Mouse (Mus musculus) small intestine, adult 2 months (tissue): ENCODE data around the gene Nup88. TPM values are rescaled to one million over a fixed set of nuclear protein-coding genes. Genes with fewer than 3 reads are reported as not detected.

ENCODE experiments used
- H3K27ac ChIP-seq: fragments of 200-500 bp; 2 replicates; pipeline ENCODE4 v1.5.1; 2012; ENCODE audit warnings: low read depth, low read length, control low read depth, inconsistent platforms; ENCODE audit not compliant: insufficient read depth
- H3K27me3 ChIP-seq: fragments of 200-500 bp; 2 replicates; pipeline ENCODE4 v1.6.1; 2012; ENCODE audit warnings: mild to moderate bottlenecking, moderate library complexity, low read length, inconsistent platforms; ENCODE audit not compliant: control insufficient read depth, insufficient read depth
- H3K36me3 ChIP-seq: fragments of 200-500 bp; 2 replicates; pipeline ENCODE4 v1.6.1; 2012; ENCODE audit warnings: mild to moderate bottlenecking, low read length, control low read depth, inconsistent platforms; ENCODE audit not compliant: control insufficient read depth, insufficient read depth
- H3K4me1 ChIP-seq: fragments of 200-500 bp; 2 replicates; pipeline ENCODE4 v1.6.1; 2012; ENCODE audit warnings: low read length, inconsistent platforms, mixed read lengths; ENCODE audit not compliant: control insufficient read depth, insufficient read depth, insufficient read length
- H3K4me3 ChIP-seq: fragments of 200-500 bp; 2 replicates; pipeline ENCODE4 v1.5.1; 2012; ENCODE audit warnings: low read depth, mild to moderate bottlenecking, control low read depth, inconsistent platforms, low read length, moderate library complexity
- CTCF ChIP-seq: fragments of 200-500 bp; IDR thresholded peaks from 2 replicates; pipeline ENCODE4 v1.5.1; 2012; ENCODE audit warnings: low read depth, mild to moderate bottlenecking, control low read depth, inconsistent platforms, low read length, moderate library complexity, mixed read lengths; ENCODE audit not compliant: insufficient replicate concordance, insufficient read length; ENCODE audit errors: extremely low read depth
- POLR2A ChIP-seq: fragments of 200-500 bp; IDR thresholded peaks from 2 replicates; pipeline ENCODE4 v1.6.1; 2012; ENCODE audit warnings: low read depth, mild to moderate bottlenecking, control low read depth, inconsistent platforms, low read length, moderate library complexity
- WGBS: fragments of 180-500 bp; shearing (Covaris S2); methylation state at CpG from one replicate; pipeline ENCODE4 v1.1.7; 2018; 5-methylcytosine and 5-hydroxymethylcytosine counted together
- polyA plus RNA-seq: library from polyadenylated mRNA; depleted of rRNA; stranded (reverse); fragments of >200 nt; gene quantifications from 2 replicates; pipeline ENCODE4 v1.2.3, GENCODE M21; 2012

Nup88 gene
- polyA plus RNA-seq, 1 experiment = 7.6 TPM

- peaks cover 42% of the 10 kb centered on the region for H3K36me3 ChIP-seq
- peaks cover 3% of the 10 kb centered on the region; the same call in 1 of the 2 replicates for H3K4me1 ChIP-seq
- 82% methylated on average over 14 of the region's 14 CpGs for WGBS
- TF ChIP-seq POLR2A = no peak
- no peak for TF ChIP-seq CTCF
- no peaks in the 10 kb centered on the region for H3K27me3 ChIP-seq
- H3K27ac ChIP-seq = no peak overlapping the region
- H3K4me3 ChIP-seq = no peak overlapping the region
Measured at GRCm38 (mm10) chr11:70980751-70981510, 11.2 kb upstream of the Nup88 start.

DNA sequence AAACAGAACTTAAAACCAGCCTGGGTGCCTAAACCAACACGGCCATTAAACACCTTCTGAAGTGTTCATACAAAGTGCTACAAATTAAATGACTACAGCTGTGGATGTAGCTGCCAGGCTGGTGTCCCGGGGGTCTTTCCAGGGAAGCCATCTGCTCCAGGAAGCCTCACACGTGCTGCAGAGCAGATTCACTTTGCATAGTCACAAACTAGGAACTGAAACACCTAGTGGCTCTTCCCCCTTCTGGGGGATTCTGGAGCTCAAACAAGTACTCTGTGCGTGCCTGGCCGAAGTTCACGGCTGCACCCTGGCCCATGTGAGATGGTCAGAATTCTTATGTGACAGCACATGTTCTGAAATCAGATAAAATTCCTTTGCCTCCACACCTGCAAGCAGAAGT, 10.5 kb upstream of the Nup88 start:
- WGBS = 72% methylated on average over 6 of the region's 6 CpGs
- Histone ChIP-seq H3K4me3 (no peak overlapping the region), H3K27me3 (no peaks in the 10 kb centered on the region), H3K27ac (no peak overlapping the region), H3K4me1 (peaks cover 3% of the 10 kb centered on the region; the same call in 1 of the 2 replicates), H3K36me3 (peaks cover 42% of the 10 kb centered on the region)
- TF ChIP-seq CTCF (no peak), POLR2A (no peak)

DNA sequence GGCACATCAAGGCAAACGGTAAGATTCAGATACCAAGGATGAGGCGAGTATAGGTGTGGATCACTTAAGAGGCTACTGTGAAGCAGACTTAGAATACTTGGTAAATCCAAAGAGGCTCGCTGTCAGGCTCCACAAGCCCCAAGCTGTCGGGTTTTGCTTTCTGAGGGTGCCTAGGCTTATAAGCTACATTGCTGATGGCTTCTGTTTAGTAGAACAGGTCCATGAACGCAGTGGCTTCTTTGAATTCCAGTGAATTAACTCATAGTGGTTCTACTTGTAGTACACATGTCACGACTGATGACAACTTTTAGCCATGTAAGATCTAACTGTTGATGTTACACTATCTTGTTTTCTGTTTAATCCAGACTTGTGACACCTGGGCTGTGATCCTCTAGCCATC, 7.5 kb upstream of the Nup88 start:
- Histone ChIP-seq H3K4me3 (no peak overlapping the region), H3K4me1 (no peaks in the 10 kb centered on the region), H3K27ac (no peak overlapping the region), H3K27me3 (no peaks in the 10 kb centered on the region), H3K36me3 (peaks cover 44% of the 10 kb centered on the region)
- no peak for TF ChIP-seq CTCF
- TF ChIP-seq POLR2A = no peak
- WGBS = 81% methylated on average over 6 of the region's 6 CpGs

- no peak overlapping the region for H3K4me3 ChIP-seq
Measured at GRCm38 (mm10) chr11:70975193-70975592, 5.4 kb upstream of the Nup88 start.

DNA sequence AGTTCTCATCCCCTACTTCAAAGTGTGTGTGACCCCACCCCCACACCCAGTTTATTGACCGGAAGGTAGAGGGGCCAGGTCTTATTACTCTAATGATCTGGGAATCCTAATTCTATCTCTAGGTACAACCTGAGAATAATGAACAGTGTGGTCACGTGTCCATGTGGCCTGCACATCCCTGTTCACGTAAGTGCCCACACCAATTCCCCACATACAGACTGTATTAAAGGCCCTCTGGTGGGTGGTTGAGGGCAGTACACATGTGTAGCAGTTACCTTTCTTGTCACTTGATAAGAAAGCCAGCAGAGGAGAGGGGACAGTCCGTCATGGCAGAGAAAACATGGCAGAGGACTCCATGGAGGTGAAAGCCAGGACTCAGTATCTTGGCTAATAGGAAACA, 4.2 kb upstream of the Nup88 start:
- WGBS = 78% methylated on average over 4 of the region's 4 CpGs
- H3K4me3 ChIP-seq = no peak overlapping the region
- H3K4me1 ChIP-seq = peaks cover 5% of the 10 kb centered on the region
- H3K27ac ChIP-seq = no peak overlapping the region
- H3K36me3 ChIP-seq = peaks cover 29% of the 10 kb centered on the region
- TF ChIP-seq CTCF (peak; percentile 31; the same call in 1 of the 2 replicates), POLR2A (no peak)
- H3K27me3 ChIP-seq = no peaks in the 10 kb centered on the region

More at GRCm38 (mm10) chr11:70975193-70975592, 5.4 kb upstream of the Nup88 start:
- H3K27ac ChIP-seq = no peak overlapping the region
- TF ChIP-seq CTCF (no peak), POLR2A (no peak)
- H3K36me3 ChIP-seq = peaks cover 39% of the 10 kb centered on the region
- H3K27me3 ChIP-seq = no peaks in the 10 kb centered on the region
- peaks cover 5% of the 10 kb centered on the region for H3K4me1 ChIP-seq
- WGBS = 64% methylated on average over 2 of the region's 2 CpGs

- TF ChIP-seq CTCF (no peak), POLR2A (no peak)
- WGBS = 72% methylated on average over 1 of the region's 1 CpGs
Measured at GRCm38 (mm10) chr11:70972586-70972985, 2.8 kb upstream of the Nup88 start.

DNA sequence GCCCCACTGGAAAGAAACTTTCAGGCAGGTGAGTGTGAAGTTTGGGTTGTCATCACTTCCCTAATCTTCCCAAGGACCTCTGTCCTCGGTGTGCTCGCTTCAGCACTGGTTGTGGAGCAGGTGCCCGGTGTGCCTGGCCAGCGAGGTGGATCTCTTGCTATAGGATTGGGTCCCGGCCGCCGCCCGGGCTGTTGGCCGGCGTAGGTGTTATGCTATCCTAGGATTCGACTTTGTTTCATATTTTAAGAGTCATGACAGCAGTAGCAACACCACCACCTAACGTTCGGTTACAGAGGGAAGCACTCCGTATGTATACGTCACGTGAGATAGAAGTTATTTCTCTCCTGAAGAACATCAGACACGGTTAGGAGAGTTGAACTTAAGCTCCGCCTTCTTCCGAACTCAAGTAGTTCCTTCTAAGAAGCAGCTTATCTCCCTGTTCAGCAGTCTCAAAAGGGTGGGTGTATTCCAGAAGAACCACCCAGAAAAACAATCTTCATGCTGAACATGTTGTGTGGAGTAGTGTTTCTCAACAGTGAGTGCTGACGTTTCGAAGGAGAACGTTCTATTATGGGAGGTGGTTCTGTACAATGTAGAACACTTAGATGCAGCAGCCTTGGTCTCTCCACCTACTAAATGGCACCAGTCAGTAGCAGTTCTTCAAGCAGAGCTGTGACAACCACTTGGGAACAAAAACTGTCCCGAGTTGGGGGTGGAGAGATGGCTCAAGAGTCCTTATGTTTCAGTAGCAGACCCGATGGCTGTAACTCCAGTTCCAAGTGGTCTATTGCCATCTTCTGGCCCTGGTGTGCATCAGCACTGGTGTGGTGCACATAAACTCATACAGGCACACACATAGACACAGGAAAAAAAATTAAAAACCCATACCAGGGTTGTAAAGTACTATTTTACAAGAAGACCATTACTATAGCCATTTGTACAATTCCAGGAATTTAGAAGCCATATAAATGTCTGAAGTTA, 1.1 kb upstream of the Nup88 start:
- Histone ChIP-seq H3K4me1 (peaks cover 7% of the 10 kb centered on the region), H3K4me3 (peak overlapping the region; percentile 96), H3K27me3 (no peaks in the 10 kb centered on the region), H3K27ac (peak overlapping the region; percentile 90), H3K36me3 (peaks cover 11% of the 10 kb centered on the region)
- 12% methylated on average over 24 of the region's 24 CpGs for WGBS
- 0 out of 2 replicates have a peak, but pooled peaks have one; percentile 12 for TF ChIP-seq CTCF
- no peak for TF ChIP-seq POLR2A

More at GRCm38 (mm10) chr11:70972586-70972985, 2.8 kb upstream of the Nup88 start:
- Histone ChIP-seq H3K4me1 (peaks cover 7% of the 10 kb centered on the region), H3K27ac (no peak overlapping the region), H3K4me3 (no peak overlapping the region), H3K36me3 (peaks cover 20% of the 10 kb centered on the region), H3K27me3 (no peaks in the 10 kb centered on the region)
